Mouse (Mus musculus): Measurements from ENCODE around the gene Lmod1. TPM values are rescaled to one million over a fixed set of nuclear protein-coding genes. Genes with fewer than 3 reads are reported as not detected.
"Not testable (repeated sequence)": the region's sequence is repeated elsewhere in the genome, so short reads cannot be mapped to it uniquely, and the experiment has no call there.

The Lmod1 gene
- polyA plus RNA-seq, 1 experiment from 2014 or later: 0.37 TPM

DNA sequence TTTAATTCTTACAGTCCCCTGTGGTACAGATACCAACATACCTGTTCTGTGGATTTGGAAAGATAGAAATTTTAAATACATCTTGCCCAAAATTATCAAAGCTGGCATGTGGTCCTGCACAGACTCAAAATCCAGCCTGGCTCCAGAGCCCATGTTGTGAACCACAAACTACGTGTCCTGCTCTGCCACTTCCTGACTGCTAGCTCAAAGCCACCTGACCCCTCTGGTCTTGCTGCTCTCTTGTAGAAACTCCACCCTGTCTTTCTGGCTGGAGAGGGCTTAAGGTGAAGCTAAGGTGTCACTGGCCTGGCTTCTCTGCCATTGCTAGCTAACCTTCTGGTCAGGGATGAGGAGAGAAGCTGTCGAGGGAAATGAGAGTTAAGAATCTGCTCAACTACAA, 54.4 kb downstream of the Lmod1 start:
- WGBS: 65% methylated on average over 2 of the region's 2 CpGs
- no peak overlapping the region for H3K4me3 ChIP-seq (ENCODE audit: low read depth, low read length)
- no peak for DNase-seq (ENCODE audit: low spot score)
- ATAC-seq (ENCODE audit: insufficient read depth, low FRiP score, low TSS enrichment): no peak
- no peaks in the 10 kb centered on the region for H3K27me3 ChIP-seq (ENCODE audit: control insufficient read depth, insufficient read depth, low read length)
- H3K36me3 ChIP-seq (ENCODE audit: control insufficient read depth, insufficient read depth, low read length): peaks cover 5% of the 10 kb centered on the region
- no peak overlapping the region for H3K9ac ChIP-seq (ENCODE audit: low read length)
- no peaks in the 10 kb centered on the region for H3K9me3 ChIP-seq (ENCODE audit: control insufficient read depth, low read length)
- peaks cover 6% of the 10 kb centered on the region; the same call in 1 of the 2 replicates for H3K4me1 ChIP-seq (ENCODE audit: control insufficient read depth, insufficient read depth, low read length)
- no peak overlapping the region for H3K4me2 ChIP-seq (ENCODE audit: low read depth)
- no peak overlapping the region for H3K27ac ChIP-seq (ENCODE audit: low read depth, low read length)

DNA sequence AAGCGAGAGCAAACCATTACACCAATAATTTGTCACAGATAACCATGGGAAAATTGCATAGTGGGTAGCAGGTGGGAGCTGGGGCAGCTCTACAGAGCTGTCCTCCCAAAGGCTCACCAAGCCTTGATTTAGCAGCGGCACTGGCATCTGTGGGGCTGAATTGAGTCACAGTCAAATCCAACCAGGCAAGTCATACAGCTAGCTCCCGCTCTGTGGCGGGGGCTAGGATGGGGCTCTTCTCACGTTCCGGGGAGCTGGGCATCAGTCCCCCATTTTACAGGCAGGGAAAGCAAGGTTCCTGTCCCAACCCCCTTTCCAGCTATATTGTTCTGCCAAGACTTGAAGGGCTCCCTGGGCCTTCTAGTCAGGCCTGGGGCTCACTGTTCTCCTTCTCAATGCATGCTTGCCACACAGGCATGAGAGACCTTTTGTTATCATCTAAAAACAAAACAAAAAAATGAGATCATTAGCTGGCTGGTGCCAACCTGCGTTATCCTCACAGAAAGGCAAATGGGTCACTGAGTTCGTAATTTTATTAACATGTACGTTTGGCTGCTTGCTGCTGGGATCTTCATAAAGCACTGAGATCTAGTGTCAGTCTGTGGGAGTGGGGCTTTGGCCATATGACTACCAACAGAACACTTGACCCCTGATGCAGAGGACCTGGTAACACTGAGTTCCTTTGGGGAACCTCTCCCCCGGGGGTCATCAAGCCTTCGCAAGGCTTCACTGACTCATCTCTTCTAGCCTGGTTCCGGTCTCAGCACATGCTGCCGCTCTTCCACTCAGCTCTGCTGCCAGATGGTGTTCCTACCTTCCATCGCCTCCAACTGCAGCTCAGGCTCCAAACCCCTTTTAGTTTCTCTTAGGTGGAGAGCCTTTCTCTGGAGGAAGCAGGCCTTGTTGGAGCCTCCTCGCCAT, 55.7 kb downstream of the Lmod1 start:
- WGBS: 78% methylated on average over 15 of the region's 15 CpGs

DNA sequence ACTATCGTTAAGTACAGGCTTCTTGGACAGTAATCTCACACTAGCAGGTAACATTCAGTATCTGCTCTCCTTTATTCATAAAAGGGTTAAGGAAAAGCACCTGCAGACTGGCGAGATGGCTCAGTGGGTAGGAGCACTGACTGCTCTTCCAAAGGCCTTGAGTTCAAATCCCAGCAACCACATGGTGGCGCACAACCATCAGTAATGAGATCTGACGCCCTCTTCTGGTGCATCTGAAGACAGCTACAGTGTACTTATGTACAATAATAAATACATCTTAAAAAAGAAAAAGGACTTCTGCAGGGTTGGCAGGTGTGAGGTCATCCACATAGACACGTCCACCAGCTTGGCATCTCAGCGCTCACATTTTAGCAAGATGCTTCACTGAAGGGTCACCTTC, 57.0 kb downstream of the Lmod1 start:
- not testable (repeated sequence) for H3K9ac ChIP-seq (ENCODE audit: low read length); H3K9me3 ChIP-seq (ENCODE audit: control insufficient read depth, low read length); DNase-seq (ENCODE audit: low spot score); H3K4me3 ChIP-seq (ENCODE audit: low read depth, low read length); H3K27ac ChIP-seq (ENCODE audit: low read depth, low read length); H3K4me2 ChIP-seq (ENCODE audit: low read depth); H3K4me1 ChIP-seq (ENCODE audit: control insufficient read depth, insufficient read depth, low read length); H3K27me3 ChIP-seq (ENCODE audit: control insufficient read depth, insufficient read depth, low read length); ATAC-seq (ENCODE audit: insufficient read depth, low FRiP score, low TSS enrichment)
- WGBS: 66% methylated on average over 6 of the region's 6 CpGs
- H3K36me3 ChIP-seq (ENCODE audit: control insufficient read depth, insufficient read depth, low read length): peaks cover 19% of the 10 kb centered on the region

More for the DNA sequence above, 55.7 kb downstream of the Lmod1 start:
- Histone ChIP-seq H3K27me3 (ENCODE audit: control insufficient read depth, insufficient read depth, low read length) (no peaks in the 10 kb centered on the region), H3K9ac (ENCODE audit: low read length) (no peak overlapping the region), H3K4me3 (ENCODE audit: low read depth, low read length) (no peak overlapping the region), H3K4me2 (ENCODE audit: low read depth) (no peak overlapping the region), H3K4me1 (ENCODE audit: control insufficient read depth, insufficient read depth, low read length) (peaks cover 2% of the 10 kb centered on the region; the same call in 1 of the 2 replicates), H3K36me3 (ENCODE audit: control insufficient read depth, insufficient read depth, low read length) (peaks cover 10% of the 10 kb centered on the region), H3K9me3 (ENCODE audit: control insufficient read depth, low read length) (no peaks in the 10 kb centered on the region), H3K27ac (ENCODE audit: low read depth, low read length) (no peak overlapping the region)
- DNase-seq (ENCODE audit: low spot score) (no peak), ATAC-seq (ENCODE audit: insufficient read depth, low FRiP score, low TSS enrichment) (no peak)

DNA sequence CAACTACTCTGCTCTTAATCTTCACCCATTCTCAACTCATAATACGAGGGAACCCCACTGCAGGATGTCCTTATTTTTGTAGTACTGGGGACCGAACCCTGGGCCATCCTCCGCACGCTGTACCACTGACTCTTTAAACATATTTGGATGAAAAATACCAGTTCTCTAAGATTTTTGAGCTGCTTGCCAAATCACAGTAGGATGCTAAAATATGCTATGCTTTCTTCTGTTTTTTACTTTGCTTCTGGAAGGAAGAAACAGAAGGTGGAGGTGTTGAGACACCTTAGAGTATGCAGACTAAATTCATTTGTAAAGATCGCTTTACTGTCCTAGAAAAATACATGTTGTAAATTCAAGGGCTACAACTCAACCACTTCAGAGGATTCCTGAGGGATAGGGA, 59.6 kb downstream of the Lmod1 start:
- Histone ChIP-seq H3K4me3 (ENCODE audit: low read depth, low read length) (no peak overlapping the region), H3K4me2 (ENCODE audit: low read depth) (no peak overlapping the region), H3K27ac (ENCODE audit: low read depth, low read length) (no peak overlapping the region), H3K4me1 (ENCODE audit: control insufficient read depth, insufficient read depth, low read length) (no peaks in the 10 kb centered on the region), H3K27me3 (ENCODE audit: control insufficient read depth, insufficient read depth, low read length) (no peaks in the 10 kb centered on the region), H3K9ac (ENCODE audit: low read length) (no peak overlapping the region), H3K9me3 (ENCODE audit: control insufficient read depth, low read length) (no peaks in the 10 kb centered on the region), H3K36me3 (ENCODE audit: control insufficient read depth, insufficient read depth, low read length) (peaks cover 35% of the 10 kb centered on the region)
- DNase-seq (ENCODE audit: low spot score): no peak
- 98% methylated on average over 5 of the region's 5 CpGs for WGBS
- ATAC-seq (ENCODE audit: insufficient read depth, low FRiP score, low TSS enrichment): no peak

DNA sequence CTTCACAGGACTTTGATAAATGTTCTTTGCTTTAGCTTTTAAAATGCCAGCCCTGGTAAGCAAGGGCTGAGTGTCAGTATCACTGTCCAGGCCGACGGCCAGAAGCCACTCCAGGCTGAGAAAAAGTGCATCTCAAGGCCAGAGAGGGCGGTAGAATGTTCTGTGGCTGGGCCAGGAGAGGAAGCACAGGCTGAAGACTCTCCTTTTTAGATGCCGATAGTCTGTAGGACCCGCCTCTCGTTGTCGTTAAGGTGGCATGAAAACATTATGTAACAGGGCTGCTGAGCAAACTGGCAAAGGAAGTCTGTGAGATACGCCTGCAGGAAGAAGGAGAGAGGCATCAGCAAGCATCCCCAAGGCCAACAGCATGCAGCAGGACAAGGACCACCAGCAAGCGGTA, 60.6 kb downstream of the Lmod1 start:
- Histone ChIP-seq H3K4me3 (ENCODE audit: low read depth, low read length) (no peak overlapping the region), H3K9me3 (ENCODE audit: control insufficient read depth, low read length) (no peaks in the 10 kb centered on the region), H3K4me1 (ENCODE audit: control insufficient read depth, insufficient read depth, low read length) (no peaks in the 10 kb centered on the region), H3K4me2 (ENCODE audit: low read depth) (no peak overlapping the region), H3K27me3 (ENCODE audit: control insufficient read depth, insufficient read depth, low read length) (no peaks in the 10 kb centered on the region), H3K36me3 (ENCODE audit: control insufficient read depth, insufficient read depth, low read length) (peaks cover 42% of the 10 kb centered on the region), H3K27ac (ENCODE audit: low read depth, low read length) (no peak overlapping the region), H3K9ac (ENCODE audit: low read length) (no peak overlapping the region)
- 93% methylated on average over 9 of the region's 9 CpGs for WGBS
- ATAC-seq (ENCODE audit: insufficient read depth, low FRiP score, low TSS enrichment): no peak
- DNase-seq (ENCODE audit: low spot score): no peak

DNA sequence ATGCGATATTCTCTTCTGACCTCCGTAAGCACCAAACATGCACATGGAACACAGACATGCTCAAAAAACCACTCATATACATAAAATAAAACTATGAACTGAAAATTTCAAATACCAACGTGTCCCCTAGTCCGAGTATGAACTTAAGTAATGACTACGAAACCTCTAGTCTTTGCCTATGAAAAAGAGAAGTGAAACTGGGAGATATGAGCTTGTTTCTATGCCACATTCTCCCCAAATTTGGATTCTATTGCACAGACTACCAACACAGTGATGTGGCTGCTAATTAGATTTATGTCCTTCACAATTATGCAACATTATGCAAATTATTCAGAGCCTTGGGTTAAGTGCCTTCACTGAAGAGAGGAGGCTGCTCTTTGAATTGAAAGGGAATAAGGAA, 74.9 kb downstream of the Lmod1 start:
- Histone ChIP-seq H3K4me3 (ENCODE audit: low read depth, low read length) (no peak overlapping the region), H3K9ac (ENCODE audit: low read length) (no peak overlapping the region), H3K27me3 (ENCODE audit: control insufficient read depth, insufficient read depth, low read length) (no peaks in the 10 kb centered on the region), H3K4me1 (ENCODE audit: control insufficient read depth, insufficient read depth, low read length) (no peaks in the 10 kb centered on the region), H3K9me3 (ENCODE audit: control insufficient read depth, low read length) (no peaks in the 10 kb centered on the region), H3K27ac (ENCODE audit: low read depth, low read length) (no peak overlapping the region), H3K36me3 (ENCODE audit: control insufficient read depth, insufficient read depth, low read length) (peaks cover 34% of the 10 kb centered on the region), H3K4me2 (ENCODE audit: low read depth) (no peak overlapping the region)
- WGBS: 95% methylated on average over 5 of the region's 5 CpGs
- ATAC-seq (ENCODE audit: insufficient read depth, low FRiP score, low TSS enrichment) (no peak), DNase-seq (ENCODE audit: low spot score) (no peak)

DNA sequence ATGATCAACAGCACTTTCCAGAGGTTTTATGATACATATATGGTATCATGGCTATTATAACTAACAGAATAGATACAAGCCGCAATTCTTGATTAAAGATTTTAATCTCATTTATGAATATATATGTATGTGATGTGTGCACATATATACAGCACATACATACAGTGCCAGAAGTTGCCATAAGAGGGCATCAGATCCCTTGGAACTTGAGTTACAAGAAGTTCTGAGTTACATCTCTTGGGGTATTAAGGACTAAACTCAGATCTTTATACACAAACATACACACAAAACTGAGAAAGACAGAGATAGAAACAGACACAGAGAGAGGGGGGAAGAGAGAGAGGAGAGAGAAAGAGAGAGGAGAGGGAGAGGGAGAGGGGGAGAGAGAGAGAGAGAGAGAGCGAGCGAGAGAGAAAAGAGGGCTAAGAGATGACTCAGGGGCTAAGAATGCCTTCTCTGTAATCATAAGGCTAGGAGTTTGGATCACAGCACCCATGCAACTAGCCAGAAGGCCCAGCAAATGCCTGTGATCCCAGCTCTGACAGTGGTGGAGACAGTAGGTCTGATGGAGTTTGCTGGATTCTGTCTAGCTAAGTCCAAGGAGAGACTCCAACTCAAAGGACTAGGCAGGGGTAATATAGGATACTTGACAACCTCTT, 77.0 kb downstream of the Lmod1 start:
- peaks cover 32% of the 10 kb centered on the region for H3K36me3 ChIP-seq (ENCODE audit: control insufficient read depth, insufficient read depth, low read length)
- no peaks in the 10 kb centered on the region for H3K9me3 ChIP-seq (ENCODE audit: control insufficient read depth, low read length)
- DNase-seq (ENCODE audit: low spot score) (no peak), ATAC-seq (ENCODE audit: insufficient read depth, low FRiP score, low TSS enrichment) (no peak)
- H3K27ac ChIP-seq (ENCODE audit: low read depth, low read length): no peak overlapping the region
- 89% methylated on average over 3 of the region's 3 CpGs for WGBS
- no peaks in the 10 kb centered on the region for H3K4me1 ChIP-seq (ENCODE audit: control insufficient read depth, insufficient read depth, low read length)
- no peak overlapping the region for H3K9ac ChIP-seq (ENCODE audit: low read length)
- no peak overlapping the region for H3K4me3 ChIP-seq (ENCODE audit: low read depth, low read length)
- no peaks in the 10 kb centered on the region for H3K27me3 ChIP-seq (ENCODE audit: control insufficient read depth, insufficient read depth, low read length)
- no peak overlapping the region for H3K4me2 ChIP-seq (ENCODE audit: low read depth)

DNA sequence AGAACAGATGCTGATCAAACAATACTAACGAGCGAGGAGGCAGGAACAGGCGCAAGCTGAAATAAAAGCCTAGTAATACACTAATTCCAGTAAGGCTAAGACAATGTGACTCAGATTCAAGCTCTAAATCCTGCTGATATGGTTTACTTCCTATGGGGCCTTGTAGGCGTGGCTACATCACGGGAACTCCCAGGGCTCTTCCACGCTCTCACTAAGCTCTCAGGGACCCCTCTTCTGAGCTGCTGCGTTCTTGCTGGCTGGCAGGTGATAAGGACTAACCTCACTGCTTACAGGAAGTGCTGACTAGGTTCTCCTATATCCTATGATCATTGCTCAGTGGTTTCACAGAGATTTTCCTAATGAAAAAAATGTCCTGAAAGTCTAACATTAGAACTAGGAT, 80.7 kb downstream of the Lmod1 start:
- Histone ChIP-seq H3K27ac (ENCODE audit: low read depth, low read length) (no peak overlapping the region), H3K36me3 (ENCODE audit: control insufficient read depth, insufficient read depth, low read length) (peaks cover 26% of the 10 kb centered on the region), H3K4me3 (ENCODE audit: low read depth, low read length) (no peak overlapping the region), H3K9me3 (ENCODE audit: control insufficient read depth, low read length) (no peaks in the 10 kb centered on the region), H3K4me2 (ENCODE audit: low read depth) (no peak overlapping the region), H3K9ac (ENCODE audit: low read length) (no peak overlapping the region), H3K27me3 (ENCODE audit: control insufficient read depth, insufficient read depth, low read length) (no peaks in the 10 kb centered on the region), H3K4me1 (ENCODE audit: control insufficient read depth, insufficient read depth, low read length) (no peaks in the 10 kb centered on the region)
- WGBS: 84% methylated on average over 7 of the region's 7 CpGs
- DNase-seq (ENCODE audit: low spot score) (no peak), ATAC-seq (ENCODE audit: insufficient read depth, low FRiP score, low TSS enrichment) (no peak)

DNA sequence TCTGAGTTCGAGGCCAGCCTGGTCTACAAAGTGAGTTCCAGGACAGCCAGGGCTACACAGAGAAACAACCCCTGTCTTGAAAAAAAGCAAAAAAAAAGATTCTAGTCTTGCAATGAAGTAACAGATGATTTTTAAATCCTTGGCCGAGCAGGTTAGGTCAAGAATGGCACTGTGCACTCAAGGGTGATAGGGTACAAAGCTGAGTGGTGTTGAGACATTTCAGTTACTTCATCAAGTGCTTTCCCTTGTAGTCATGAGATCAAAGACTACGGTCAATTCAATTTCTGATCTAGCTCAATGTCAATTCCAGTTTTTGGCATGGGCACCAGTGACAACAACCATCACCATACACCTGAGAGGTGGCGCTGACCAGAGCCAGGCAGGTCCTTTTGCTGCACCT, 84.4 kb downstream of the Lmod1 start:
- no peak overlapping the region for H3K27ac ChIP-seq (ENCODE audit: low read depth, low read length)
- no peaks in the 10 kb centered on the region for H3K27me3 ChIP-seq (ENCODE audit: control insufficient read depth, insufficient read depth, low read length)
- ATAC-seq (ENCODE audit: insufficient read depth, low FRiP score, low TSS enrichment): no peak
- 94% methylated on average over 4 of the region's 4 CpGs for WGBS
- no peak overlapping the region for H3K9ac ChIP-seq (ENCODE audit: low read length)
- H3K4me1 ChIP-seq (ENCODE audit: control insufficient read depth, insufficient read depth, low read length): no peaks in the 10 kb centered on the region
- no peak overlapping the region for H3K4me2 ChIP-seq (ENCODE audit: low read depth)
- peaks cover 19% of the 10 kb centered on the region for H3K36me3 ChIP-seq (ENCODE audit: control insufficient read depth, insufficient read depth, low read length)
- no peaks in the 10 kb centered on the region for H3K9me3 ChIP-seq (ENCODE audit: control insufficient read depth, low read length)
- DNase-seq (ENCODE audit: low spot score): no peak
- no peak overlapping the region for H3K4me3 ChIP-seq (ENCODE audit: low read depth, low read length)

Data from neural tube, embryonic 11.5 days (tissue).